Mouse (Mus musculus) erythroblast, embryonic 14.5 days (primary cell): ENCODE data around the gene Epha2. TPM values are rescaled to one million over a fixed set of nuclear protein-coding genes. Genes with fewer than 3 reads are reported as not detected.

Source experiments
- H3K27me3 ChIP-seq: 2 replicates; pipeline ENCODE4 v1.6.1; 2012; ENCODE audit warnings: inconsistent platforms; ENCODE audit not compliant: control insufficient read depth
- H3K36me3 ChIP-seq: 2 replicates; pipeline ENCODE4 v1.6.1; 2012; ENCODE audit warnings: mild to moderate bottlenecking, inconsistent platforms; ENCODE audit not compliant: control insufficient read depth
- H3K4me1 ChIP-seq: 2 replicates; pipeline ENCODE4 v1.6.1; 2012; ENCODE audit warnings: inconsistent platforms; ENCODE audit not compliant: control insufficient read depth
- H3K4me3 ChIP-seq: replicated peaks from 2 replicates; pipeline ENCODE3; 2012; ENCODE audit warnings: moderate library complexity, mild to moderate bottlenecking, inconsistent platforms
- H3K9me3 ChIP-seq: 2 replicates; pipeline ENCODE4 v1.6.1; 2012; ENCODE audit warnings: low read length, inconsistent platforms, mixed read lengths; ENCODE audit not compliant: control insufficient read depth
- GATA1 ChIP-seq: IDR thresholded peaks from 2 replicates; pipeline ENCODE4 v1.6.1; 2012; ENCODE audit warnings: low read length, inconsistent platforms, mixed read lengths
- TAL1 ChIP-seq: IDR thresholded peaks from 3 replicates; pipeline ENCODE4 v1.6.1; 2012; ENCODE audit warnings: low read length, inconsistent platforms, mixed read lengths
- polyA plus RNA-seq: library from polyadenylated mRNA; stranded (reverse); fragments of >175 nt; gene quantifications from 2 replicates; pipeline ENCODE4 v1.2.3, GENCODE M21; 2012

Epha2 gene
- polyA plus RNA-seq, 1 experiment: not detected

- Histone ChIP-seq H3K27me3 (peaks cover 68% of the 10 kb centered on the region), H3K4me1 (no peaks in the 10 kb centered on the region), H3K4me3 (no peak overlapping the region), H3K9me3 (no peaks in the 10 kb centered on the region), H3K36me3 (no peaks in the 10 kb centered on the region)
- TF ChIP-seq TAL1: no peak
- TF ChIP-seq GATA1: no peak
Measured at GRCm38 (mm10) chr4:141299356-141299755, 1.7 kb upstream of the Epha2 start.

- TF ChIP-seq GATA1 (no peak), TAL1 (no peak)
- Histone ChIP-seq H3K4me3 (no peak overlapping the region), H3K9me3 (no peaks in the 10 kb centered on the region), H3K27me3 (peaks cover 68% of the 10 kb centered on the region), H3K4me1 (no peaks in the 10 kb centered on the region), H3K36me3 (no peaks in the 10 kb centered on the region)
Measured at GRCm38 (mm10) chr4:141300196-141300595, 844 bp upstream of the Epha2 start.

DNA sequence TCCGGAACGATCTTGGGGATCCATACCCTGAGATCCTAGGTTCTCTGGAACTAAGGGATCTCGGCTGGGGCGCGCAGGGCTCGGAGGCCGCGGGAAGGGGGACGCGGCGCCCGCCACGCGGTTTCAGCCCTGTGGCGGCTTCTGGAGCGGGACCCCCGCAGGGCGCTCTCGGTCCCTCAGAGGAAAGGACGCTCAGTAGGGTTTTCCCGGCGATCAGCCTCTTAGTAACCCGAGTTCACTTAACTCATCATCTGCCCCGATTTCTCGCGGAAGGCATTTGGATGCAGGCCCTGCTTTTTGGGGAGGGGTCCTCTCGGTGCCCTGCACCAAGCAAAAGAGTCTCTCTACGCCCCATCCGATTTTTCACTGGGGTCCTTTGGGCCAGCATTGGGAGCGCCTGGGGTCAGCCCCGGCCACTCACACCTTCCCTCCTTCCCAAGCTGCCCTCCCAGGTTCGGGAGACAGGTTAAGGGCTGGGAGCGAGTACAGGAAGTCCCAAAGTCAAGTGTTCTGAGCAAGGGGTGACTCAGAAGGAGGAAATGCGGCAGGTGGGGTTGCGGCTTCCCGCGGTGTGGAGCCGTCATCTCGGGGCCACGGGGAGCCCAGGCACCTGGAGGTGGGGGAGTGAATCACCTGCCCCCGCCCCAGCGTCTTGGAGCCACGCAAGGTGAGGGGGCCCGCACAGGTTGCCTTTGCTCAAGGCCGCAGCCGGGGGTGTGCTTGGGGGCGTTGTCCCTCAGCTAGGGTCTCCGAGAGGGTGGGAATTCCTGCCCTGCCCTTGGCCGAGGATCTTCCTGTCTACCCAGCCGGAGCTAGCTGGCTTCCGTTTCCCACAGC is 769 bp downstream of the Epha2 start:
- TF ChIP-seq GATA1 (no peak), TAL1 (no peak)
- peaks cover 64% of the 10 kb centered on the region for H3K27me3 ChIP-seq
- H3K9me3 ChIP-seq: no peaks in the 10 kb centered on the region
- no peaks in the 10 kb centered on the region for H3K4me1 ChIP-seq
- H3K36me3 ChIP-seq: no peaks in the 10 kb centered on the region
- H3K4me3 ChIP-seq: peak overlapping the region; percentile 56

DNA sequence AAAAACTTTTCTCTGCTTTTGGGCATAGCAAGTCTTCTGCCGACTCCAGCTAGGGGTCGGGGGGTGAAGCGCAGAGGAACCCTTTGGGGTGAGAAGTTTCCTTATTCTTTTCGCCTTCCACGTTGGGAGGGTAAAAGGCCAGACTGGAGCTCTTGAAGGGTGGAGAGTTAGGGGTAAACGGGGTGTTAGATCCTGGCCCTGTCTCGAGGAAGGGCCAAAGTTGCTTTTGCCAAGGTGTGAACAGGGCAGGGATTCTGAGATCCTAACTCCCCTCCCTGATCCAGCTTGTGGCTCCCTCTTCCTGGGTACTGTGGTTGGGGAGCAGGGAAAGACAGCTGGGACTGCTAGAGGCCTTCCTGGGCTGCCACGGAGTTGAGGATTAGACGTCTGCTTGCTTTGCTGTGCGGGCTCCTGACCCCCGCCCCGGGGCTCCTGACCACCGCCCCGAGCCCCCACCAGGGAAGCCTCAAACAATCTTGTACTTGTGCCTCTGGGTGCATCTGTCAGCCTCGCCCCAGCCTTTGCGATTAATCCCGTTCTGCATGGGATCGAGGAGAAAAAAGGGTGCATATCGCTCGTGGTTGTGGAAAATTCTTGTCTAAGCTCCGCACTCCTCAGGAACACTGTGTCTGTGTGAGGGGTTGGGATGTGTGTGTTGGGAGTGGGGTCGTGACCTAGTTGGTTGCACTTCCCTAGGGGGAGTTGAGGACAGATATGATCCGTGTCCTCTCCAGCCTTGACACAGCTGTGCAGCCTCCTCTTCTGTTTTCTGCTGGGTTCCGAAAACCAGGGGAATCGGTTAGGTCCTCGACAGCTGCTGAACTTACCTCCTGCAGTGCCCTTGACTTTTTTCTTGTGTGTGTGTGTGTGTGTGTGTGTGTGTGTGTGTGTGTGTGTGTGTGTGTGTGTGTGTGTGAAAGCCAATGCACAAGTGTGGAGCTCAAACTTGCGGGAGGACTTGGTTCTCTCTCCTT is 1.7 kb downstream of the Epha2 start:
- no peak for TF ChIP-seq TAL1
- TF ChIP-seq GATA1: no peak
- H3K9me3 ChIP-seq: no peaks in the 10 kb centered on the region
- peak overlapping the region; percentile 56 for H3K4me3 ChIP-seq
- H3K4me1 ChIP-seq: no peaks in the 10 kb centered on the region
- H3K27me3 ChIP-seq: peaks cover 60% of the 10 kb centered on the region
- no peaks in the 10 kb centered on the region for H3K36me3 ChIP-seq

- no peak overlapping the region for H3K4me3 ChIP-seq
- no peak for TF ChIP-seq GATA1
- no peak for TF ChIP-seq TAL1
- peaks cover 54% of the 10 kb centered on the region for H3K27me3 ChIP-seq
- no peaks in the 10 kb centered on the region for H3K9me3 ChIP-seq
- H3K4me1 ChIP-seq: no peaks in the 10 kb centered on the region
- H3K36me3 ChIP-seq: no peaks in the 10 kb centered on the region; the same call in 1 of the 2 replicates
Measured at GRCm38 (mm10) chr4:141303402-141304222, 2.6 kb downstream of the Epha2 start.

- Histone ChIP-seq H3K36me3 (no peaks in the 10 kb centered on the region; the same call in 1 of the 2 replicates), H3K4me1 (no peaks in the 10 kb centered on the region), H3K27me3 (peaks cover 51% of the 10 kb centered on the region), H3K9me3 (no peaks in the 10 kb centered on the region), H3K4me3 (no peak overlapping the region)
- TF ChIP-seq GATA1: no peak
- TF ChIP-seq TAL1: no peak
Measured at GRCm38 (mm10) chr4:141304223-141304611, 3.2 kb downstream of the Epha2 start.

DNA sequence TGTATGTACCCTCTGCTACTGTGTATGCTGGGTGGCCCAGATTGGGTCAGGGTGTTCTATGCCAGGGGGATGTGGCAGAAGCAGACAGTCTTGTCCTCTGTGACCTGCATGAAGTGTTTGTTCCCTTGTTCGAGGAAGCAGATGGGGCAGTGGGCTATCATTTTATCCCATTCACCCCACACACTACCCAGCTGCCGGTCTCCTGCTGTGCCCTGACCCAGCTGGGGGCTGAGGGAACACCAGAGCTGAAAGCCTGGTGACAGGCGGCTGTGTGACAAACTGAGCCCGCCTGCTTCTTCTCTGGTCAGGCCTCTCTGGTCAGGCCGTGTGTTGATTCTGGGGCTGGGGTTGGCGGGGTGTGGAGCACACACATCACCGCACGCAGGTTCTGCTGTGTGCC is 5.0 kb downstream of the Epha2 start:
- no peaks in the 10 kb centered on the region for H3K4me1 ChIP-seq
- peaks cover 33% of the 10 kb centered on the region for H3K27me3 ChIP-seq

DNA sequence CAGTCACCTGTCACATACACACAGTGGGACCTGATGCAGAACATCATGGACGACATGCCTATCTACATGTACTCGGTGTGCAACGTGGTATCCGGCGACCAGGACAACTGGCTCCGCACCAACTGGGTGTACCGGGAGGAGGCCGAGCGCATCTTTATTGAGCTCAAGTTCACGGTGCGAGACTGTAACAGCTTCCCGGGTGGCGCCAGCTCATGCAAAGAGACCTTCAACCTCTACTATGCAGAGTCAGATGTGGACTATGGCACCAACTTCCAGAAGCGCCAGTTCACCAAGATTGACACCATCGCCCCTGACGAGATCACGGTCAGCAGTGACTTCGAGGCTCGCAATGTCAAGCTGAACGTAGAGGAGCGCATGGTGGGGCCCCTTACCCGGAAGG is 7.3 kb downstream of the Epha2 start:
- Histone ChIP-seq H3K4me1 (peaks cover 13% of the 10 kb centered on the region), H3K9me3 (no peaks in the 10 kb centered on the region), H3K4me3 (no peak overlapping the region), H3K36me3 (no peaks in the 10 kb centered on the region; the same call in 1 of the 2 replicates), H3K27me3 (peaks cover 9% of the 10 kb centered on the region)
- TF ChIP-seq TAL1: no peak
- no peak for TF ChIP-seq GATA1

More for the DNA sequence above, 5.0 kb downstream of the Epha2 start:
- no peak for TF ChIP-seq TAL1
- no peak for TF ChIP-seq GATA1
- no peaks in the 10 kb centered on the region; the same call in 1 of the 2 replicates for H3K36me3 ChIP-seq
- H3K4me3 ChIP-seq: no peak overlapping the region
- H3K9me3 ChIP-seq: no peaks in the 10 kb centered on the region
